Mouse (Mus musculus) MEL (cell line): Measurements from ENCODE around the gene Cyp2b10. TPM values are rescaled to one million over a fixed set of nuclear protein-coding genes. Genes with fewer than 3 reads are reported as not detected.

ENCODE experiments used
- DNase-seq: peaks from one replicate; pipeline ENCODE4 v3.0.0; 2011; ENCODE audit warnings: low read depth, low spot score
- H3K27ac ChIP-seq: 2 replicates; pipeline ENCODE4 v1.5.1; 2012; ENCODE audit warnings: low read depth, mild to moderate bottlenecking, control low read depth, low read length, moderate library complexity; ENCODE audit not compliant: control insufficient read depth
- H3K27me3 ChIP-seq, 2 experiments: fragments of 150-350 bp in 1 of 2; sonication (generic) in 1 of 2; 2 replicates each; pipeline ENCODE4 v1.6.1; 2012; ENCODE audit warnings: low read length in 2 of 2, mild to moderate bottlenecking in 2 of 2, improper control_type of control experiment in 1 of 2, moderate library complexity in 1 of 2; ENCODE audit not compliant: insufficient read depth in 2 of 2, control insufficient read depth in 1 of 2
- H3K36me3 ChIP-seq, 2 experiments: 2 replicates each; pipeline ENCODE4 v1.6.1; 2012 to 2014; ENCODE audit warnings: low read length in 2 of 2, improper control_type of control experiment in 1 of 2, inconsistent platforms in 1 of 2, mild to moderate bottlenecking in 1 of 2; ENCODE audit not compliant: insufficient read depth in 2 of 2, control insufficient read depth in 1 of 2
- H3K4me1 ChIP-seq, 2 experiments: fragments of 150-350 bp in 1 of 2; sonication (generic) in 1 of 2; 2 replicates each; pipeline ENCODE4 v1.6.1; 2012; ENCODE audit warnings: low read length in 2 of 2, improper control_type of control experiment in 1 of 2, mild to moderate bottlenecking in 1 of 2; ENCODE audit not compliant: insufficient read depth in 2 of 2, control insufficient read depth in 1 of 2
- H3K4me3 ChIP-seq, 2 experiments: fragments of 150-350 bp in 1 of 2; sonication (generic) in 1 of 2; 2 replicates each; pipeline ENCODE4 v1.5.1; 2012; ENCODE audit warnings: low read depth in 2 of 2, low read length in 2 of 2, mild to moderate bottlenecking in 2 of 2, moderate library complexity in 2 of 2, control low read depth in 1 of 2, improper control_type of control experiment in 1 of 2; ENCODE audit not compliant: control insufficient read depth in 1 of 2, insufficient read depth in 1 of 2
- H3K79me2 ChIP-seq: 2 replicates; pipeline ENCODE4 v1.6.1; 2012; ENCODE audit warnings: mild to moderate bottlenecking, low read length, moderate library complexity; ENCODE audit not compliant: control insufficient read depth, poor library complexity, insufficient read depth
- H3K9ac ChIP-seq: 2 replicates; pipeline ENCODE4 v1.6.1; 2012; ENCODE audit warnings: low read depth, mild to moderate bottlenecking, control low read depth, low read length, moderate library complexity; ENCODE audit not compliant: control insufficient read depth, poor library complexity, severe bottlenecking
- H3K9me3 ChIP-seq: fragments of 150-350 bp; sonication (generic); replicated peaks from 2 replicates; pipeline ENCODE4 v1.6.1; 2012; ENCODE audit warnings: mild to moderate bottlenecking, low read length, improper control_type of control experiment, moderate library complexity; ENCODE audit not compliant: insufficient read depth
- CHD1 ChIP-seq: IDR thresholded peaks from 2 replicates; pipeline ENCODE4 v1.6.1; 2012; ENCODE audit warnings: low read depth, mild to moderate bottlenecking, inconsistent platforms, low read length, improper control_type of control experiment
- CHD2 ChIP-seq: IDR thresholded peaks from 2 replicates; pipeline ENCODE4 v1.6.1; 2011; ENCODE audit warnings: low read length, improper control_type of control experiment
- E2F4 ChIP-seq: IDR thresholded peaks from 2 replicates; pipeline ENCODE4 v1.6.1; 2011; ENCODE audit warnings: low read depth, low read length, improper control_type of control experiment, borderline replicate concordance
- ELF1 ChIP-seq: IDR thresholded peaks from 2 replicates; pipeline ENCODE4 v1.6.1; 2014; ENCODE audit warnings: low read depth, mild to moderate bottlenecking, inconsistent platforms, low read length, improper control_type of control experiment, moderate library complexity
- EP300 ChIP-seq, 2 experiments: IDR thresholded peaks; 2 replicates each; pipeline ENCODE4 v1.6.1; 2011; ENCODE audit warnings: improper control_type of control experiment in 2 of 2, low read length in 2 of 2, low read depth in 1 of 2, mild to moderate bottlenecking in 1 of 2
- ETS1 ChIP-seq: IDR thresholded peaks from 2 replicates; pipeline ENCODE4 v1.6.1; 2012; ENCODE audit warnings: low read depth, mild to moderate bottlenecking, inconsistent platforms, low read length, improper control_type of control experiment, moderate library complexity
- GABPA ChIP-seq: IDR thresholded peaks from 2 replicates; pipeline ENCODE4 v1.6.1; 2012; ENCODE audit warnings: low read depth, mild to moderate bottlenecking, inconsistent platforms, low read length, improper control_type of control experiment, moderate library complexity
- HCFC1 ChIP-seq: IDR thresholded peaks from 2 replicates; pipeline ENCODE4 v1.6.1; 2012; ENCODE audit warnings: low read depth, mild to moderate bottlenecking, inconsistent platforms, low read length, improper control_type of control experiment, moderate library complexity
- JUND ChIP-seq: IDR thresholded peaks from 2 replicates; pipeline ENCODE4 v1.6.1; 2011; ENCODE audit warnings: low read depth, mild to moderate bottlenecking, improper control_type of control experiment, low read length
- MAX ChIP-seq: IDR thresholded peaks from 2 replicates; pipeline ENCODE4 v1.6.1; 2011; ENCODE audit warnings: low read length, improper control_type of control experiment
- MAZ ChIP-seq: IDR thresholded peaks from 2 replicates; pipeline ENCODE4 v1.6.1; 2012; ENCODE audit warnings: low read depth, mild to moderate bottlenecking, inconsistent platforms, low read length, improper control_type of control experiment
- MXI1 ChIP-seq: IDR thresholded peaks from 2 replicates; pipeline ENCODE4 v1.6.1; 2011; ENCODE audit warnings: mild to moderate bottlenecking, low read depth, low read length, improper control_type of control experiment
- NELFE ChIP-seq: IDR thresholded peaks from 2 replicates; pipeline ENCODE4 v1.6.1; 2011; ENCODE audit warnings: low read depth, low read length, improper control_type of control experiment
- NRF1 ChIP-seq: IDR thresholded peaks from 2 replicates; pipeline ENCODE4 v1.6.1; 2014; ENCODE audit warnings: low read depth, mild to moderate bottlenecking, inconsistent platforms, low read length, improper control_type of control experiment, moderate library complexity; ENCODE audit not compliant: poor library complexity, insufficient read depth, severe bottlenecking
- POLR2A ChIP-seq, 2 experiments: IDR thresholded peaks; 2 replicates each; pipeline ENCODE4 v1.6.1; 2011 to 2012; ENCODE audit warnings: low read length in 2 of 2, mild to moderate bottlenecking in 2 of 2, control low read depth in 1 of 2, improper control_type of control experiment in 1 of 2, low read depth in 1 of 2, moderate library complexity in 1 of 2; ENCODE audit not compliant: control insufficient read depth in 1 of 2, insufficient read depth in 1 of 2, poor library complexity in 1 of 2
- POLR2AphosphoS2 ChIP-seq: IDR thresholded peaks from 2 replicates; pipeline ENCODE4 v1.6.1; 2011; ENCODE audit warnings: low read length, improper control_type of control experiment
- POLR2AphosphoS5 ChIP-seq: IDR thresholded peaks from 2 replicates; pipeline ENCODE4 v1.6.1; 2012; ENCODE audit warnings: low read depth, borderline replicate concordance, mild to moderate bottlenecking, inconsistent platforms, low read length, moderate library complexity, mixed read lengths
- RAD21 ChIP-seq: IDR thresholded peaks from 2 replicates; pipeline ENCODE4 v1.6.1; 2011; ENCODE audit warnings: mild to moderate bottlenecking, low read depth, low read length, improper control_type of control experiment
- SMC3 ChIP-seq: IDR thresholded peaks from 2 replicates; pipeline ENCODE4 v1.6.1; 2011; ENCODE audit warnings: low read depth, low read length, improper control_type of control experiment
- TAL1 ChIP-seq: IDR thresholded peaks from 2 replicates; pipeline ENCODE4 v1.6.1; 2012; ENCODE audit warnings: mild to moderate bottlenecking, inconsistent platforms, low read length, moderate library complexity, mixed read lengths
- TBP ChIP-seq: IDR thresholded peaks from 2 replicates; pipeline ENCODE4 v1.8.0; 2011; ENCODE audit warnings: low read depth, low read length, improper control_type of control experiment
- TCF12 ChIP-seq: IDR thresholded peaks from 2 replicates; pipeline ENCODE4 v1.6.1; 2014; ENCODE audit warnings: low read depth, mild to moderate bottlenecking, inconsistent platforms, low read length, improper control_type of control experiment, moderate library complexity
- UBTF ChIP-seq: IDR thresholded peaks from 2 replicates; pipeline ENCODE4 v1.6.1; 2012; ENCODE audit warnings: low read depth, mild to moderate bottlenecking, inconsistent platforms, low read length, improper control_type of control experiment, moderate library complexity, borderline replicate concordance; ENCODE audit not compliant: insufficient read depth
- USF1 ChIP-seq: IDR thresholded peaks from 2 replicates; pipeline ENCODE4 v1.6.1; 2014; ENCODE audit warnings: low read depth, mild to moderate bottlenecking, inconsistent platforms, low read length, improper control_type of control experiment, moderate library complexity
- USF2 ChIP-seq, 2 experiments: IDR thresholded peaks; 2 replicates each; pipeline ENCODE4 v1.6.1; 2011 to 2012; ENCODE audit warnings: improper control_type of control experiment in 2 of 2, low read length in 2 of 2, borderline replicate concordance in 1 of 2, inconsistent platforms in 1 of 2, low read depth in 1 of 2, mild to moderate bottlenecking in 1 of 2; ENCODE audit not compliant: insufficient read depth in 1 of 2
- ZKSCAN1 ChIP-seq: IDR thresholded peaks from 2 replicates; pipeline ENCODE4 v1.6.1; 2012; ENCODE audit warnings: low read depth, mild to moderate bottlenecking, inconsistent platforms, low read length, improper control_type of control experiment, moderate library complexity
- ZMIZ1 ChIP-seq: IDR thresholded peaks from 2 replicates; pipeline ENCODE4 v1.6.1; 2012; ENCODE audit warnings: low read depth, mild to moderate bottlenecking, inconsistent platforms, low read length, improper control_type of control experiment, moderate library complexity
- ZNF384 ChIP-seq: IDR thresholded peaks from 2 replicates; pipeline ENCODE4 v1.6.1; 2012; ENCODE audit warnings: low read depth, mild to moderate bottlenecking, inconsistent platforms, low read length, improper control_type of control experiment
- polyA plus RNA-seq, 2 experiments: library from polyadenylated mRNA; stranded (reverse) in 1 of 2; unstranded in 1 of 2; fragments of >175 nt in 1 of 2; fragments of >200 nt in 1 of 2; gene quantifications; 2 replicates each; pipeline versions ENCODE4 v1.2.1 to v1.2.4; 2012; ENCODE audit warnings: low replicate concordance in 2 of 2, low read depth in 1 of 2; ENCODE audit not compliant: insufficient read length in 2 of 2, insufficient read depth in 1 of 2, missing spikeins in 1 of 2
- total RNA-seq: library from RNA; depleted of rRNA; stranded (reverse); fragments of 300-350 nt; gene quantifications from 2 replicates; pipeline ENCODE4 v1.2.3, GENCODE M21; 2012

The Cyp2b10 gene
- total and polyA plus RNA-seq, 3 experiments: not detected

GRCm38 (mm10) chr7:25893159-25893558 lies 4.3 kb upstream of the Cyp2b10 start:
- H3K27me3 ChIP-seq: no peaks in the 10 kb centered on the region
- no peak overlapping the region for H3K27ac ChIP-seq
- H3K4me3 ChIP-seq: no peak overlapping the region
- H3K4me1 ChIP-seq: no peaks in the 10 kb centered on the region
- DNase-seq: no peak
- no peak for TF ChIP-seq USF1
- no peak for TF ChIP-seq TCF12
- no peak for TF ChIP-seq CHD1
- no peak for TF ChIP-seq MXI1
- no peak for TF ChIP-seq E2F4
- TF ChIP-seq POLR2A (IDR thresholded peaks at IDR 0.05; ENCODE audit: control insufficient read depth in 1 of 2, insufficient read depth in 1 of 2, low read depth in 1 of 2, low read length in 2 of 2, poor library complexity in 1 of 2): no peak
- no peak for TF ChIP-seq GABPA
- no peak for TF ChIP-seq MAX
- no peak for TF ChIP-seq ETS1
- TF ChIP-seq HCFC1: no peak
- TF ChIP-seq POLR2AphosphoS5: no peak
- no peak for TF ChIP-seq CHD2
- TF ChIP-seq USF2 (IDR thresholded peaks at IDR 0.05; ENCODE audit: borderline replicate concordance in 1 of 2, insufficient read depth in 1 of 2, low read depth in 1 of 2, low read length in 2 of 2): no peak
- TF ChIP-seq TAL1: no peak
- no peak for TF ChIP-seq ZMIZ1
- no peak for TF ChIP-seq RAD21
- no peak for TF ChIP-seq SMC3
- TF ChIP-seq UBTF: no peak
- H3K9ac ChIP-seq: no peak overlapping the region
- no peaks in the 10 kb centered on the region for H3K36me3 ChIP-seq
- H3K9me3 ChIP-seq: no peaks in the 10 kb centered on the region
- no peaks in the 10 kb centered on the region for H3K79me2 ChIP-seq

- no peak overlapping the region for H3K27ac ChIP-seq
- H3K9me3 ChIP-seq: no peaks in the 10 kb centered on the region
- H3K4me3 ChIP-seq: no peak overlapping the region
- no peaks in the 10 kb centered on the region for H3K36me3 ChIP-seq
- H3K79me2 ChIP-seq: no peaks in the 10 kb centered on the region
- TF ChIP-seq TAL1 (no peak), UBTF (no peak), TBP (no peak), NRF1 (no peak), ELF1 (no peak), EP300 (IDR thresholded peaks at IDR 0.05; ENCODE audit: low read depth in 1 of 2, low read length in 2 of 2) (no peak), USF1 (no peak), SMC3 (no peak), MAZ (no peak), ZNF384 (no peak), ZKSCAN1 (no peak), ZMIZ1 (no peak), POLR2A (IDR thresholded peaks at IDR 0.05; ENCODE audit: control insufficient read depth in 1 of 2, insufficient read depth in 1 of 2, low read depth in 1 of 2, low read length in 2 of 2, poor library complexity in 1 of 2) (no peak), JUND (no peak), GABPA (no peak), RAD21 (no peak), POLR2AphosphoS2 (no peak), NELFE (no peak)
- TF ChIP-seq, all 39 proteins: peak for 0
- H3K9ac ChIP-seq: no peak overlapping the region
- no peaks in the 10 kb centered on the region for H3K27me3 ChIP-seq
- no peaks in the 10 kb centered on the region for H3K4me1 ChIP-seq
- DNase-seq: no peak
Observed at GRCm38 (mm10) chr7:25895162-25895561, 2.3 kb upstream of the Cyp2b10 start.
